Mouse (Mus musculus) embryonic facial prominence, embryonic 12.5 days (tissue): Measurements from ENCODE around the gene Kcnj16. TPM values are rescaled to one million over a fixed set of nuclear protein-coding genes. Genes with fewer than 3 reads are reported as not detected.
A peak's percentile ranks its signal among the peaks of the same experiment; 100 is the strongest.

ENCODE experiments used
- ATAC-seq: fragments of 200-750 bp; cut with Nextera tagmentation; 2 replicates; pipeline ENCODE4 v1.8.0; 2017; ENCODE audit not compliant: insufficient number of reproducible peaks, insufficient read depth, low FRiP score, low TSS enrichment
- H3K27ac ChIP-seq: fragments of 300-500 bp; sonication (generic); 2 replicates; pipeline ENCODE4 v1.5.1; 2016; ENCODE audit warnings: mild to moderate bottlenecking
- H3K27me3 ChIP-seq: fragments of 300-500 bp; sonication (generic); 2 replicates; pipeline ENCODE4 v1.6.1; 2016; ENCODE audit warnings: mild to moderate bottlenecking, moderate library complexity
- H3K36me3 ChIP-seq: fragments of 300-500 bp; sonication (generic); 2 replicates; pipeline ENCODE4 v1.6.1; 2016; ENCODE audit warnings: mild to moderate bottlenecking
- H3K4me1 ChIP-seq: fragments of 300-500 bp; sonication (generic); 2 replicates; pipeline ENCODE4 v1.6.1; 2016
- H3K4me2 ChIP-seq: fragments of 300-500 bp; sonication (generic); replicated peaks from 2 replicates; pipeline ENCODE4 v1.6.1; 2016; ENCODE audit warnings: mild to moderate bottlenecking, moderate library complexity
- H3K4me3 ChIP-seq: fragments of 300-500 bp; sonication (generic); 2 replicates; pipeline ENCODE4 v1.5.1; 2016; ENCODE audit warnings: mild to moderate bottlenecking
- H3K9ac ChIP-seq: fragments of 300-500 bp; sonication (generic); 2 replicates; pipeline ENCODE4 v1.6.1; 2016; ENCODE audit warnings: mild to moderate bottlenecking, moderate library complexity
- H3K9me3 ChIP-seq: fragments of 300-500 bp; sonication (generic); 2 replicates; pipeline ENCODE4 v1.6.1; 2016; ENCODE audit warnings: mild to moderate bottlenecking, moderate library complexity
- WGBS: fragments of 180-500 bp; shearing (Covaris S2); methylation state at CpG from one replicate; pipeline ENCODE4 v1.1.7; 2016; 5-methylcytosine and 5-hydroxymethylcytosine counted together
- polyA plus RNA-seq: library from polyadenylated mRNA; unstranded; fragments of >200 nt; fragmentation: Nextera tagmentation; extraction: Ambion mirVana; gene quantifications from 2 replicates; pipeline ENCODE4 v1.2.1, GENCODE M21; 2016

Gene Kcnj16
- polyA plus RNA-seq, 1 experiment from 2014 or later = 0.06 TPM

GRCm38 (mm10) chr11:111059440-111059839 lies 91.6 kb downstream of the Kcnj16 start:
- H3K9ac ChIP-seq = no peak overlapping the region
- ATAC-seq = no peak
- H3K4me3 ChIP-seq = no peak overlapping the region
- no peaks in the 10 kb centered on the region for H3K27me3 ChIP-seq
- no peaks in the 10 kb centered on the region for H3K9me3 ChIP-seq
- no peak overlapping the region for H3K27ac ChIP-seq
- no peaks in the 10 kb centered on the region for H3K4me1 ChIP-seq
- no peak overlapping the region for H3K4me2 ChIP-seq
- H3K36me3 ChIP-seq = no peaks in the 10 kb centered on the region

- no peaks in the 10 kb centered on the region for H3K4me1 ChIP-seq
- H3K4me2 ChIP-seq = no peak overlapping the region
- 51% methylated on average over 5 of the region's 5 CpGs for WGBS
- no peak overlapping the region for H3K9ac ChIP-seq
- H3K9me3 ChIP-seq = no peaks in the 10 kb centered on the region
- H3K27ac ChIP-seq = no peak overlapping the region
- no peaks in the 10 kb centered on the region for H3K27me3 ChIP-seq
- H3K36me3 ChIP-seq = no peaks in the 10 kb centered on the region
- ATAC-seq = no peak
- H3K4me3 ChIP-seq = no peak overlapping the region
Measured at GRCm38 (mm10) chr11:111060216-111060615, 92.4 kb downstream of the Kcnj16 start.

GRCm38 (mm10) chr11:111064751-111065527 lies 97.1 kb downstream of the Kcnj16 start:
- WGBS = under 1% methylated on average over 25 of the region's 25 CpGs
- no peak for ATAC-seq

GRCm38 (mm10) chr11:111065635-111066298 lies 97.9 kb downstream of the Kcnj16 start, which contains the start of gene Kcnj2:
TSS of gene Kcnj2 (plus strand) at chr11:111066164.
- Histone ChIP-seq H3K4me1 (0 out of 2 replicates have a peak, but pooled peaks cover 4% of the 10 kb centered on the region), H3K9me3 (no peaks in the 10 kb centered on the region), H3K9ac (peak within 1 kb of the TSS; percentile 58), H3K27ac (peak within 1 kb of the TSS; percentile 74; the same call in 1 of the 2 replicates), H3K4me3 (peak within 1 kb of the TSS; percentile 62), H3K27me3 (no peaks in the 10 kb centered on the region), H3K4me2 (peak within 1 kb of the TSS; percentile 97), H3K36me3 (no peaks in the 10 kb centered on the region)
- peak; percentile 97 for ATAC-seq
- WGBS = under 1% methylated on average over 24 of the region's 28 CpGs

More at GRCm38 (mm10) chr11:111064751-111065527, 97.1 kb downstream of the Kcnj16 start:
- Histone ChIP-seq H3K4me2 (peak overlapping the region; percentile 97), H3K4me1 (0 out of 2 replicates have a peak, but pooled peaks cover 4% of the 10 kb centered on the region), H3K27ac (0 out of 2 replicates have a peak overlapping the region, but pooled peaks have one; percentile 41), H3K4me3 (peak overlapping the region; percentile 62), H3K27me3 (no peaks in the 10 kb centered on the region), H3K36me3 (no peaks in the 10 kb centered on the region), H3K9me3 (no peaks in the 10 kb centered on the region), H3K9ac (peak overlapping the region; percentile 57)

- peak overlapping the region; percentile 97 for H3K4me2 ChIP-seq
- no peaks in the 10 kb centered on the region for H3K27me3 ChIP-seq
- no peaks in the 10 kb centered on the region for H3K36me3 ChIP-seq
- 0 out of 2 replicates have a peak overlapping the region, but pooled peaks have one; percentile 36 for H3K27ac ChIP-seq
- peak; percentile 43; the same call in 1 of the 2 replicates for ATAC-seq
- H3K4me3 ChIP-seq = peak overlapping the region; percentile 62
- 0 out of 2 replicates have a peak, but pooled peaks cover 4% of the 10 kb centered on the region for H3K4me1 ChIP-seq
- no peaks in the 10 kb centered on the region for H3K9me3 ChIP-seq
- under 1% methylated on average over 9 of the region's 9 CpGs for WGBS
- peak overlapping the region; percentile 58 for H3K9ac ChIP-seq
Measured at GRCm38 (mm10) chr11:111066299-111066691, 98.5 kb downstream of the Kcnj16 start.

GRCm38 (mm10) chr11:111067787-111068186 lies 100.0 kb downstream of the Kcnj16 start:
- peak overlapping the region; percentile 97 for H3K4me2 ChIP-seq
- no peak overlapping the region for H3K27ac ChIP-seq
- no peaks in the 10 kb centered on the region for H3K27me3 ChIP-seq
- 66% methylated on average over 3 of the region's 3 CpGs for WGBS
- no peaks in the 10 kb centered on the region for H3K9me3 ChIP-seq
- H3K4me1 ChIP-seq = 0 out of 2 replicates have a peak, but pooled peaks cover 4% of the 10 kb centered on the region
- peak overlapping the region; percentile 62 for H3K4me3 ChIP-seq
- no peak for ATAC-seq
- H3K36me3 ChIP-seq = peaks cover 12% of the 10 kb centered on the region
- H3K9ac ChIP-seq = no peak overlapping the region

GRCm38 (mm10) chr11:111070460-111070859 lies 102.6 kb downstream of the Kcnj16 start:
- no peaks in the 10 kb centered on the region for H3K27me3 ChIP-seq
- no peak overlapping the region for H3K4me2 ChIP-seq

GRCm38 (mm10) chr11:111074131-111074530 lies 106.3 kb downstream of the Kcnj16 start:
- no peaks in the 10 kb centered on the region for H3K4me1 ChIP-seq
- H3K36me3 ChIP-seq = peaks cover 16% of the 10 kb centered on the region
- no peak overlapping the region for H3K4me2 ChIP-seq
- no peak overlapping the region for H3K4me3 ChIP-seq
- H3K9ac ChIP-seq = no peak overlapping the region
- H3K27me3 ChIP-seq = no peaks in the 10 kb centered on the region
- no peaks in the 10 kb centered on the region for H3K9me3 ChIP-seq
- no peak for ATAC-seq
- H3K27ac ChIP-seq = no peak overlapping the region

More at GRCm38 (mm10) chr11:111070460-111070859, 102.6 kb downstream of the Kcnj16 start:
- Histone ChIP-seq H3K4me3 (no peak overlapping the region), H3K4me1 (0 out of 2 replicates have a peak, but pooled peaks cover 4% of the 10 kb centered on the region), H3K27ac (no peak overlapping the region), H3K36me3 (peaks cover 16% of the 10 kb centered on the region), H3K9ac (no peak overlapping the region), H3K9me3 (no peaks in the 10 kb centered on the region)
- no peak for ATAC-seq

Other genes starting within 250 kb of the Kcnj16 start
- gene Kcnj2, start 98.1 kb downstream of the Kcnj16 start, polyA plus RNA-seq = 7.5 and 7.7 TPM in 2 replicates